Mouse (Mus musculus): ENCODE data around the gene Tmem138. TPM values are rescaled to one million over a fixed set of nuclear protein-coding genes. Genes with fewer than 3 reads are reported as not detected.

The Tmem138 gene
- polyA plus RNA-seq, 1 experiment = 12.7 TPM

- WGBS = 55% methylated on average over 3 of the region's 3 CpGs
Observed at GRCm38 (mm10) chr19:10590301-10590700, 13.1 kb upstream of the Tmem138 start.

GRCm38 (mm10) chr19:10589127-10589857 lies 12.1 kb upstream of the Tmem138 start:
- H3K27me3 ChIP-seq (replicated peaks; ENCODE audit: control insufficient read depth, insufficient read depth, low read length) = no peaks in the 10 kb centered on the region
- H3K4me1 ChIP-seq (ENCODE audit: control insufficient read depth, insufficient read depth, low read length) = no peaks in the 10 kb centered on the region
- no peak overlapping the region for H3K4me3 ChIP-seq (ENCODE audit: insufficient read depth, low read depth, low read length)
- DNase-seq = no peak
- TF ChIP-seq POLR2A (IDR thresholded peaks at IDR 0.05; ENCODE audit: low read depth, low read length) (no peak), CTCF (conservative IDR thresholded peaks at IDR 0.05; ENCODE audit: insufficient read depth, insufficient read length, low read depth, low read length) (no peak)
- no peak overlapping the region for H3K27ac ChIP-seq (ENCODE audit: insufficient read depth, low read depth, low read length)
- 59% methylated on average over 5 of the region's 5 CpGs for WGBS
- H3K36me3 ChIP-seq (ENCODE audit: control insufficient read depth, insufficient read depth, low read length) = peaks cover 2% of the 10 kb centered on the region; the same call in 1 of the 2 replicates

More at GRCm38 (mm10) chr19:10590301-10590700, 13.1 kb upstream of the Tmem138 start:
- Histone ChIP-seq H3K27ac (ENCODE audit: insufficient read depth, low read depth, low read length) (no peak overlapping the region), H3K4me3 (ENCODE audit: insufficient read depth, low read depth, low read length) (no peak overlapping the region), H3K36me3 (ENCODE audit: control insufficient read depth, insufficient read depth, low read length) (peaks cover 2% of the 10 kb centered on the region; the same call in 1 of the 2 replicates), H3K27me3 (replicated peaks; ENCODE audit: control insufficient read depth, insufficient read depth, low read length) (no peaks in the 10 kb centered on the region), H3K4me1 (ENCODE audit: control insufficient read depth, insufficient read depth, low read length) (no peaks in the 10 kb centered on the region)
- no peak for DNase-seq
- TF ChIP-seq CTCF (conservative IDR thresholded peaks at IDR 0.05; ENCODE audit: insufficient read depth, insufficient read length, low read depth, low read length) (no peak), POLR2A (IDR thresholded peaks at IDR 0.05; ENCODE audit: low read depth, low read length) (no peak)

GRCm38 (mm10) chr19:10587231-10587630 lies 10.1 kb upstream of the Tmem138 start:
- no peak for DNase-seq
- TF ChIP-seq CTCF (conservative IDR thresholded peaks at IDR 0.05; ENCODE audit: insufficient read depth, insufficient read length, low read depth, low read length) (no peak), POLR2A (IDR thresholded peaks at IDR 0.05; ENCODE audit: low read depth, low read length) (no peak)
- H3K4me3 ChIP-seq (ENCODE audit: insufficient read depth, low read depth, low read length) = no peak overlapping the region
- no peak overlapping the region for H3K27ac ChIP-seq (ENCODE audit: insufficient read depth, low read depth, low read length)
- no peaks in the 10 kb centered on the region for H3K4me1 ChIP-seq (ENCODE audit: control insufficient read depth, insufficient read depth, low read length)
- 90% methylated on average over 8 of the region's 8 CpGs for WGBS
- H3K36me3 ChIP-seq (ENCODE audit: control insufficient read depth, insufficient read depth, low read length) = no peaks in the 10 kb centered on the region
- no peaks in the 10 kb centered on the region for H3K27me3 ChIP-seq (replicated peaks; ENCODE audit: control insufficient read depth, insufficient read depth, low read length)

- Histone ChIP-seq H3K4me1 (ENCODE audit: control insufficient read depth, insufficient read depth, low read length) (no peaks in the 10 kb centered on the region), H3K27me3 (replicated peaks; ENCODE audit: control insufficient read depth, insufficient read depth, low read length) (no peaks in the 10 kb centered on the region), H3K4me3 (ENCODE audit: insufficient read depth, low read depth, low read length) (no peak overlapping the region), H3K36me3 (ENCODE audit: control insufficient read depth, insufficient read depth, low read length) (no peaks in the 10 kb centered on the region), H3K27ac (ENCODE audit: insufficient read depth, low read depth, low read length) (no peak overlapping the region)
- 67% methylated on average over 8 of the region's 8 CpGs for WGBS
- TF ChIP-seq CTCF (conservative IDR thresholded peaks at IDR 0.05; ENCODE audit: insufficient read depth, insufficient read length, low read depth, low read length) = no peak
- no peak for TF ChIP-seq POLR2A (IDR thresholded peaks at IDR 0.05; ENCODE audit: low read depth, low read length)
- no peak for DNase-seq
Observed at GRCm38 (mm10) chr19:10585112-10585511, 8.0 kb upstream of the Tmem138 start.

- WGBS = 45% methylated on average over 7 of the region's 7 CpGs
Observed at GRCm38 (mm10) chr19:10583550-10584146, 6.5 kb upstream of the Tmem138 start.

GRCm38 (mm10) chr19:10581984-10582383 lies 4.8 kb upstream of the Tmem138 start:
- Histone ChIP-seq H3K27me3 (replicated peaks; ENCODE audit: control insufficient read depth, insufficient read depth, low read length) (no peaks in the 10 kb centered on the region), H3K36me3 (ENCODE audit: control insufficient read depth, insufficient read depth, low read length) (no peaks in the 10 kb centered on the region), H3K27ac (ENCODE audit: insufficient read depth, low read depth, low read length) (no peak overlapping the region), H3K4me3 (ENCODE audit: insufficient read depth, low read depth, low read length) (no peak overlapping the region), H3K4me1 (ENCODE audit: control insufficient read depth, insufficient read depth, low read length) (peaks cover 3% of the 10 kb centered on the region; the same call in 1 of the 2 replicates)
- DNase-seq = no peak
- WGBS = 83% methylated on average over 6 of the region's 6 CpGs
- TF ChIP-seq POLR2A (IDR thresholded peaks at IDR 0.05; ENCODE audit: low read depth, low read length) = no peak
- no peak for TF ChIP-seq CTCF (conservative IDR thresholded peaks at IDR 0.05; ENCODE audit: insufficient read depth, insufficient read length, low read depth, low read length)

More at GRCm38 (mm10) chr19:10583550-10584146, 6.5 kb upstream of the Tmem138 start:
- DNase-seq = no peak
- TF ChIP-seq POLR2A (IDR thresholded peaks at IDR 0.05; ENCODE audit: low read depth, low read length) (no peak), CTCF (conservative IDR thresholded peaks at IDR 0.05; ENCODE audit: insufficient read depth, insufficient read length, low read depth, low read length) (no peak)
- Histone ChIP-seq H3K36me3 (ENCODE audit: control insufficient read depth, insufficient read depth, low read length) (no peaks in the 10 kb centered on the region), H3K27ac (ENCODE audit: insufficient read depth, low read depth, low read length) (no peak overlapping the region), H3K4me1 (ENCODE audit: control insufficient read depth, insufficient read depth, low read length) (no peaks in the 10 kb centered on the region; the same call in 1 of the 2 replicates), H3K4me3 (ENCODE audit: insufficient read depth, low read depth, low read length) (no peak overlapping the region), H3K27me3 (replicated peaks; ENCODE audit: control insufficient read depth, insufficient read depth, low read length) (no peaks in the 10 kb centered on the region)

- DNase-seq = no peak
- TF ChIP-seq CTCF (conservative IDR thresholded peaks at IDR 0.05; ENCODE audit: insufficient read depth, insufficient read length, low read depth, low read length) = no peak
- no peak for TF ChIP-seq POLR2A (IDR thresholded peaks at IDR 0.05; ENCODE audit: low read depth, low read length)
- H3K4me3 ChIP-seq (ENCODE audit: insufficient read depth, low read depth, low read length) = no peak overlapping the region
- H3K27me3 ChIP-seq (replicated peaks; ENCODE audit: control insufficient read depth, insufficient read depth, low read length) = no peaks in the 10 kb centered on the region
- H3K4me1 ChIP-seq (ENCODE audit: control insufficient read depth, insufficient read depth, low read length) = peaks cover 3% of the 10 kb centered on the region; the same call in 1 of the 2 replicates
- no peak overlapping the region for H3K27ac ChIP-seq (ENCODE audit: insufficient read depth, low read depth, low read length)
- no peaks in the 10 kb centered on the region for H3K36me3 ChIP-seq (ENCODE audit: control insufficient read depth, insufficient read depth, low read length)
- 80% methylated on average over 3 of the region's 3 CpGs for WGBS
Observed at GRCm38 (mm10) chr19:10580761-10581160, 3.6 kb upstream of the Tmem138 start.

Data from kidney, adult 2 months (tissue).